Mouse (Mus musculus): Measurements from ENCODE around the gene Zfp444. TPM values are rescaled to one million over a fixed set of nuclear protein-coding genes. Genes with fewer than 3 reads are reported as not detected.
A peak's percentile ranks its signal among the peaks of the same experiment; 100 is the strongest.

The Zfp444 gene
- polyA plus RNA-seq, 1 experiment from 2014 or later: 66.2 TPM

DNA sequence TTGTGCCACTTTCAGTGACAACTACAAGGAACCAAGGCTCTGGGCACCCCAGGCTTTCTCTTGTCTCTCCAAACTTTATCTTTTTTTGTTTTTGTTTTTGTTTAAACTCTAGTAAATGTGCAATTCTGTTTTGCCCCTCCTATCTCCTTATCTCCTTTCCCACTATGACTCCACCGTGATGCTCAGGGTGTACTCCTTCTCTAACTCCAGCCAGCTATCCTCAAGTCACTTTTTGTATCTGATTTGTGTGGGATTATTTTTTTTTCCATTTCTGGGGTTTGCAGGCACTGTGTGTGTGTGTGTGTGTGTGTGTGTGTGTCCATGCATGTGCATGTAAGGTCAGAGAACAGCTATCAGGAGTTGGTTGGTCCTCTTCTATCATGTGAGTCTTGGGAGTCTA lies 14.5 kb upstream of the Zfp444 start:
- no peak overlapping the region for H3K9ac ChIP-seq (ENCODE audit: low read depth, low read length)
- WGBS: 56% methylated on average over 1 of the region's 1 CpGs

GRCm38 (mm10) chr7:6159604-6160003 lies 12.4 kb upstream of the Zfp444 start:
- Histone ChIP-seq H3K9me3 (replicated peaks; ENCODE audit: low read length) (no peaks in the 10 kb centered on the region), H3K9ac (ENCODE audit: low read depth, low read length) (no peak overlapping the region), H3K4me1 (replicated peaks; ENCODE audit: insufficient read depth, low read length) (peaks cover 6% of the 10 kb centered on the region; the same call in 1 of the 2 replicates), H3K27me3 (ENCODE audit: insufficient read depth, low read length) (no peaks in the 10 kb centered on the region), H3K4me2 (ENCODE audit: low read length) (no peak overlapping the region), H3K4me3 (replicated peaks; ENCODE audit: low read depth, low read length) (no peak overlapping the region), H3K36me3 (ENCODE audit: insufficient read depth, low read length) (no peaks in the 10 kb centered on the region), H3K27ac (no peak overlapping the region)
- no peak for DNase-seq (ENCODE audit: low spot score)
- no peak for TF ChIP-seq CTCF (IDR thresholded peaks at IDR 0.05; ENCODE audit: low read depth)
- no peak for ATAC-seq (replicated peaks; ENCODE audit: low FRiP score, low read depth)
- WGBS: 79% methylated on average over 3 of the region's 3 CpGs

More for the DNA sequence above, 14.5 kb upstream of the Zfp444 start:
- Histone ChIP-seq H3K4me1 (replicated peaks; ENCODE audit: insufficient read depth, low read length) (peaks cover 17% of the 10 kb centered on the region), H3K27ac (peak overlapping the region; percentile 96), H3K27me3 (ENCODE audit: insufficient read depth, low read length) (no peaks in the 10 kb centered on the region), H3K4me3 (replicated peaks; ENCODE audit: low read depth, low read length) (no peak overlapping the region), H3K4me2 (ENCODE audit: low read length) (peak overlapping the region; percentile 10; the same call in 1 of the 2 replicates), H3K9me3 (replicated peaks; ENCODE audit: low read length) (no peaks in the 10 kb centered on the region), H3K36me3 (ENCODE audit: insufficient read depth, low read length) (no peaks in the 10 kb centered on the region)
- TF ChIP-seq CTCF (IDR thresholded peaks at IDR 0.05; ENCODE audit: low read depth): no peak
- no peak for ATAC-seq (replicated peaks; ENCODE audit: low FRiP score, low read depth)
- DNase-seq (ENCODE audit: low spot score): no peak

DNA sequence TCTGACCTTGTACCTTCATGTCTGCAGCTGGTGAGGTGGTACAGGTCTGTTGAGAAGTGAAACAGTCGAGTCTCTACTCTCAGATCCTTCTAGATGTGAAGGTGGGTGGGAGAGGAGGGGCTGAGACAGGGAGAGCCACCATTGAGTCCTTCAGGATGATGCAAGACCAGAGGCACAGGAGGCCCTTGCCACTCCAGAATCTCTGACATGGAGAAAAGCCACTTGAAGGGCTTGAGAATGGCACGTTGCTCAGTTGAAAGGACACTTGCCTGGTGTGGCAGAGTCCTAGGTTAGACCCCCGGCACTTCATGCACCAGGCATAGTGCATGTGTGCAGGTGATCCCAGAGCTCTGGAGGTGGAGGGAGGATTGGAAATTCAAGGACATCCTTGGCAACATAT lies 10.5 kb upstream of the Zfp444 start:
- ATAC-seq (replicated peaks; ENCODE audit: low FRiP score, low read depth) (no peak), DNase-seq (ENCODE audit: low spot score) (no peak)
- Histone ChIP-seq H3K27me3 (ENCODE audit: insufficient read depth, low read length) (no peaks in the 10 kb centered on the region), H3K27ac (no peak overlapping the region), H3K9ac (ENCODE audit: low read depth, low read length) (no peak overlapping the region), H3K9me3 (replicated peaks; ENCODE audit: low read length) (no peaks in the 10 kb centered on the region), H3K4me1 (replicated peaks; ENCODE audit: insufficient read depth, low read length) (peaks cover 6% of the 10 kb centered on the region; the same call in 1 of the 2 replicates), H3K36me3 (ENCODE audit: insufficient read depth, low read length) (no peaks in the 10 kb centered on the region), H3K4me3 (replicated peaks; ENCODE audit: low read depth, low read length) (no peak overlapping the region), H3K4me2 (ENCODE audit: low read length) (no peak overlapping the region)
- WGBS: 50% methylated on average over 3 of the region's 3 CpGs
- no peak for TF ChIP-seq CTCF (IDR thresholded peaks at IDR 0.05; ENCODE audit: low read depth)

GRCm38 (mm10) chr7:6162172-6162571 lies 9.9 kb upstream of the Zfp444 start:
- ATAC-seq (replicated peaks; ENCODE audit: low FRiP score, low read depth) (no peak), DNase-seq (ENCODE audit: low spot score) (no peak)
- no peak for TF ChIP-seq CTCF (IDR thresholded peaks at IDR 0.05; ENCODE audit: low read depth)
- H3K36me3 ChIP-seq (ENCODE audit: insufficient read depth, low read length): no peaks in the 10 kb centered on the region
- H3K4me1 ChIP-seq (replicated peaks; ENCODE audit: insufficient read depth, low read length): peaks cover 6% of the 10 kb centered on the region; the same call in 1 of the 2 replicates
- H3K9me3 ChIP-seq (replicated peaks; ENCODE audit: low read length): no peaks in the 10 kb centered on the region
- no peak overlapping the region for H3K9ac ChIP-seq (ENCODE audit: low read depth, low read length)
- H3K4me3 ChIP-seq (replicated peaks; ENCODE audit: low read depth, low read length): no peak overlapping the region
- H3K27me3 ChIP-seq (ENCODE audit: insufficient read depth, low read length): no peaks in the 10 kb centered on the region
- WGBS: 81% methylated on average over 4 of the region's 4 CpGs
- no peak overlapping the region for H3K27ac ChIP-seq
- no peak overlapping the region for H3K4me2 ChIP-seq (ENCODE audit: low read length)

GRCm38 (mm10) chr7:6164671-6165070 lies 7.4 kb upstream of the Zfp444 start:
- no peak for TF ChIP-seq CTCF (IDR thresholded peaks at IDR 0.05; ENCODE audit: low read depth)
- H3K36me3 ChIP-seq (ENCODE audit: insufficient read depth, low read length): no peaks in the 10 kb centered on the region
- no peak overlapping the region for H3K4me3 ChIP-seq (replicated peaks; ENCODE audit: low read depth, low read length)
- H3K4me1 ChIP-seq (replicated peaks; ENCODE audit: insufficient read depth, low read length): no peaks in the 10 kb centered on the region
- ATAC-seq (replicated peaks; ENCODE audit: low FRiP score, low read depth): no peak
- H3K27ac ChIP-seq: no peak overlapping the region
- H3K27me3 ChIP-seq (ENCODE audit: insufficient read depth, low read length): no peaks in the 10 kb centered on the region
- WGBS: 61% methylated on average over 5 of the region's 5 CpGs
- H3K4me2 ChIP-seq (ENCODE audit: low read length): no peak overlapping the region
- no peaks in the 10 kb centered on the region for H3K9me3 ChIP-seq (replicated peaks; ENCODE audit: low read length)
- DNase-seq (ENCODE audit: low spot score): no peak
- H3K9ac ChIP-seq (ENCODE audit: low read depth, low read length): no peak overlapping the region

GRCm38 (mm10) chr7:6169403-6169802 lies 2.6 kb upstream of the Zfp444 start:
- Histone ChIP-seq H3K36me3 (ENCODE audit: insufficient read depth, low read length) (no peaks in the 10 kb centered on the region), H3K9ac (ENCODE audit: low read depth, low read length) (no peak overlapping the region), H3K4me3 (replicated peaks; ENCODE audit: low read depth, low read length) (no peak overlapping the region), H3K9me3 (replicated peaks; ENCODE audit: low read length) (no peaks in the 10 kb centered on the region), H3K27ac (peak overlapping the region; percentile 54; the same call in 1 of the 2 replicates), H3K4me1 (replicated peaks; ENCODE audit: insufficient read depth, low read length) (peaks cover 5% of the 10 kb centered on the region; the same call in 1 of the 2 replicates), H3K4me2 (ENCODE audit: low read length) (no peak overlapping the region), H3K27me3 (ENCODE audit: insufficient read depth, low read length) (no peaks in the 10 kb centered on the region)
- WGBS: 54% methylated on average over 3 of the region's 3 CpGs
- no peak for TF ChIP-seq CTCF (IDR thresholded peaks at IDR 0.05; ENCODE audit: low read depth)
- ATAC-seq (replicated peaks; ENCODE audit: low FRiP score, low read depth): peak; percentile 23; the same call in 1 of the 2 replicates
- no peak for DNase-seq (ENCODE audit: low spot score)

- Histone ChIP-seq H3K36me3 (ENCODE audit: insufficient read depth, low read length) (0 out of 2 replicates have a peak, but pooled peaks cover 2% of the 10 kb centered on the region), H3K4me2 (ENCODE audit: low read length) (no peak overlapping the region), H3K27ac (no peak overlapping the region), H3K9ac (ENCODE audit: low read depth, low read length) (no peak overlapping the region), H3K27me3 (ENCODE audit: insufficient read depth, low read length) (no peaks in the 10 kb centered on the region), H3K4me1 (replicated peaks; ENCODE audit: insufficient read depth, low read length) (peaks cover 5% of the 10 kb centered on the region; the same call in 1 of the 2 replicates), H3K9me3 (replicated peaks; ENCODE audit: low read length) (no peaks in the 10 kb centered on the region), H3K4me3 (replicated peaks; ENCODE audit: low read depth, low read length) (no peak overlapping the region)
- no peak for TF ChIP-seq CTCF (IDR thresholded peaks at IDR 0.05; ENCODE audit: low read depth)
- 68% methylated on average over 9 of the region's 9 CpGs for WGBS
- DNase-seq (ENCODE audit: low spot score): no peak
- no peak for ATAC-seq (replicated peaks; ENCODE audit: low FRiP score, low read depth)
Measured at GRCm38 (mm10) chr7:6170391-6170790, 1.6 kb upstream of the Zfp444 start.
